Mouse (Mus musculus): ENCODE measurements around the gene Cklf. TPM values are rescaled to one million over a fixed set of nuclear protein-coding genes. Genes with fewer than 3 reads are reported as not detected.
A peak's percentile ranks its signal among the peaks of the same experiment; 100 is the strongest.

The Cklf gene
- polyA plus RNA-seq (2012; rRNA removed), result 4.3 and 5.4 TPM in 2 replicates

GRCm38 (mm10) chr8:104250439-104251367 is at the start of gene Cklf:
Gene Cklf, plus strand, starts transcription at chr8:104250861.
- DNase-seq, result peak; percentile 93
- Histone ChIP-seq H3K27me3 (replicated peaks; ENCODE audit: control insufficient read depth, insufficient read depth, low read length) (no peaks in the 10 kb centered on the region), H3K36me3 (ENCODE audit: control insufficient read depth, insufficient read depth, low read length) (no peaks in the 10 kb centered on the region), H3K4me1 (ENCODE audit: control insufficient read depth, insufficient read depth, low read length) (no peaks in the 10 kb centered on the region; the same call in 1 of the 2 replicates), H3K4me3 (ENCODE audit: insufficient read depth, low read depth, low read length) (peak within 1 kb of the TSS; percentile 77), H3K27ac (ENCODE audit: insufficient read depth, low read depth, low read length) (no peak within 1 kb of the TSS)
- WGBS, result 4% methylated on average over 41 of the region's 41 CpGs
- TF ChIP-seq CTCF (conservative IDR thresholded peaks at IDR 0.05; ENCODE audit: insufficient read depth, insufficient read length, low read depth, low read length), result 0 out of 2 replicates have a peak, but pooled peaks have one; percentile 25
- peak; percentile 42 for TF ChIP-seq POLR2A (IDR thresholded peaks at IDR 0.05; ENCODE audit: low read depth, low read length)

- TF ChIP-seq POLR2A (IDR thresholded peaks at IDR 0.05; ENCODE audit: low read depth, low read length) (no peak), CTCF (conservative IDR thresholded peaks at IDR 0.05; ENCODE audit: insufficient read depth, insufficient read length, low read depth, low read length) (no peak)
- Histone ChIP-seq H3K4me1 (ENCODE audit: control insufficient read depth, insufficient read depth, low read length) (no peaks in the 10 kb centered on the region), H3K4me3 (ENCODE audit: insufficient read depth, low read depth, low read length) (no peak overlapping the region), H3K27me3 (replicated peaks; ENCODE audit: control insufficient read depth, insufficient read depth, low read length) (no peaks in the 10 kb centered on the region), H3K36me3 (ENCODE audit: control insufficient read depth, insufficient read depth, low read length) (no peaks in the 10 kb centered on the region), H3K27ac (ENCODE audit: insufficient read depth, low read depth, low read length) (no peak overlapping the region)
- no peak for DNase-seq
- WGBS, result 80% methylated on average over 3 of the region's 3 CpGs
Measured at GRCm38 (mm10) chr8:104201622-104202021, 49.0 kb upstream of the Cklf start.

- Histone ChIP-seq H3K36me3 (ENCODE audit: control insufficient read depth, insufficient read depth, low read length) (no peaks in the 10 kb centered on the region), H3K27me3 (replicated peaks; ENCODE audit: control insufficient read depth, insufficient read depth, low read length) (no peaks in the 10 kb centered on the region), H3K4me1 (ENCODE audit: control insufficient read depth, insufficient read depth, low read length) (no peaks in the 10 kb centered on the region), H3K27ac (ENCODE audit: insufficient read depth, low read depth, low read length) (no peak overlapping the region), H3K4me3 (ENCODE audit: insufficient read depth, low read depth, low read length) (no peak overlapping the region)
- 38% methylated on average over 4 of the region's 4 CpGs for WGBS
- TF ChIP-seq POLR2A (IDR thresholded peaks at IDR 0.05; ENCODE audit: low read depth, low read length) (no peak), CTCF (conservative IDR thresholded peaks at IDR 0.05; ENCODE audit: insufficient read depth, insufficient read length, low read depth, low read length) (no peak)
- DNase-seq, result no peak
Measured at GRCm38 (mm10) chr8:104202320-104202719, 48.3 kb upstream of the Cklf start.

GRCm38 (mm10) chr8:104205292-104205691 is 45.4 kb upstream of the Cklf start:
- H3K27ac ChIP-seq (ENCODE audit: insufficient read depth, low read depth, low read length), result no peak overlapping the region
- no peak overlapping the region for H3K4me3 ChIP-seq (ENCODE audit: insufficient read depth, low read depth, low read length)
- DNase-seq, result no peak
- TF ChIP-seq POLR2A (IDR thresholded peaks at IDR 0.05; ENCODE audit: low read depth, low read length) (no peak), CTCF (conservative IDR thresholded peaks at IDR 0.05; ENCODE audit: insufficient read depth, insufficient read length, low read depth, low read length) (no peak)
- 50% methylated on average over 3 of the region's 3 CpGs for WGBS
- H3K36me3 ChIP-seq (ENCODE audit: control insufficient read depth, insufficient read depth, low read length), result no peaks in the 10 kb centered on the region
- H3K27me3 ChIP-seq (replicated peaks; ENCODE audit: control insufficient read depth, insufficient read depth, low read length), result no peaks in the 10 kb centered on the region
- H3K4me1 ChIP-seq (ENCODE audit: control insufficient read depth, insufficient read depth, low read length), result no peaks in the 10 kb centered on the region

GRCm38 (mm10) chr8:104217601-104218000 is 33.1 kb upstream of the Cklf start:
- no peak for DNase-seq

GRCm38 (mm10) chr8:104219079-104219478 is 31.6 kb upstream of the Cklf start:
- 37% methylated on average over 11 of the region's 11 CpGs for WGBS

More at GRCm38 (mm10) chr8:104217601-104218000, 33.1 kb upstream of the Cklf start:
- Histone ChIP-seq H3K27ac (ENCODE audit: insufficient read depth, low read depth, low read length) (no peak overlapping the region), H3K27me3 (replicated peaks; ENCODE audit: control insufficient read depth, insufficient read depth, low read length) (no peaks in the 10 kb centered on the region), H3K36me3 (ENCODE audit: control insufficient read depth, insufficient read depth, low read length) (no peaks in the 10 kb centered on the region), H3K4me3 (ENCODE audit: insufficient read depth, low read depth, low read length) (no peak overlapping the region), H3K4me1 (ENCODE audit: control insufficient read depth, insufficient read depth, low read length) (no peaks in the 10 kb centered on the region)
- no peak for TF ChIP-seq CTCF (conservative IDR thresholded peaks at IDR 0.05; ENCODE audit: insufficient read depth, insufficient read length, low read depth, low read length)
- TF ChIP-seq POLR2A (IDR thresholded peaks at IDR 0.05; ENCODE audit: low read depth, low read length), result no peak
- 91% methylated on average over 5 of the region's 5 CpGs for WGBS

GRCm38 (mm10) chr8:104219806-104220205 is 30.9 kb upstream of the Cklf start:
- 43% methylated on average over 5 of the region's 5 CpGs for WGBS
- no peak overlapping the region for H3K4me3 ChIP-seq (ENCODE audit: insufficient read depth, low read depth, low read length)
- TF ChIP-seq CTCF (conservative IDR thresholded peaks at IDR 0.05; ENCODE audit: insufficient read depth, insufficient read length, low read depth, low read length) (peak; percentile 87), POLR2A (IDR thresholded peaks at IDR 0.05; ENCODE audit: low read depth, low read length) (no peak)
- H3K36me3 ChIP-seq (ENCODE audit: control insufficient read depth, insufficient read depth, low read length), result no peaks in the 10 kb centered on the region
- H3K27ac ChIP-seq (ENCODE audit: insufficient read depth, low read depth, low read length), result no peak overlapping the region
- no peaks in the 10 kb centered on the region for H3K27me3 ChIP-seq (replicated peaks; ENCODE audit: control insufficient read depth, insufficient read depth, low read length)
- peak; percentile 68 for DNase-seq
- no peaks in the 10 kb centered on the region for H3K4me1 ChIP-seq (ENCODE audit: control insufficient read depth, insufficient read depth, low read length)

More at GRCm38 (mm10) chr8:104219079-104219478, 31.6 kb upstream of the Cklf start:
- DNase-seq, result peak; percentile 20
- TF ChIP-seq CTCF (conservative IDR thresholded peaks at IDR 0.05; ENCODE audit: insufficient read depth, insufficient read length, low read depth, low read length), result peak; percentile 65
- TF ChIP-seq POLR2A (IDR thresholded peaks at IDR 0.05; ENCODE audit: low read depth, low read length), result no peak
- Histone ChIP-seq H3K4me1 (ENCODE audit: control insufficient read depth, insufficient read depth, low read length) (no peaks in the 10 kb centered on the region), H3K36me3 (ENCODE audit: control insufficient read depth, insufficient read depth, low read length) (no peaks in the 10 kb centered on the region), H3K4me3 (ENCODE audit: insufficient read depth, low read depth, low read length) (no peak overlapping the region), H3K27me3 (replicated peaks; ENCODE audit: control insufficient read depth, insufficient read depth, low read length) (no peaks in the 10 kb centered on the region), H3K27ac (ENCODE audit: insufficient read depth, low read depth, low read length) (no peak overlapping the region)

Data from kidney, adult 2 months (tissue).